Mouse (Mus musculus): ENCODE results near the gene Sf3b4.
"Not testable (repeated sequence)": the region's sequence is repeated elsewhere in the genome, so short reads cannot be mapped to it uniquely, and the experiment has no call there.

GRCm38 (mm10) chr3:96174042-96174441 is 1.9 kb downstream of the Sf3b4 start:
- TF ChIP-seq CTCF (IDR thresholded peaks at IDR 0.05; ENCODE audit: low read depth, low read length); POLR2A (IDR thresholded peaks at IDR 0.05; ENCODE audit: borderline replicate concordance, low read depth, low read length): not testable (repeated sequence)

Measured in bone marrow macrophage, adult 2 months (primary cell).